Mouse (Mus musculus) forebrain, embryonic 14.5 days (tissue): ENCODE results near the gene Dynlt1f. TPM values are rescaled to one million over a fixed set of nuclear protein-coding genes. Genes with fewer than 3 reads are reported as not detected.
"Not testable (repeated sequence)": the region's sequence is repeated elsewhere in the genome, so short reads cannot be mapped to it uniquely, and the experiment has no call there.

ENCODE experiments used
- ATAC-seq: fragments of 200-750 bp; cut with Nextera tagmentation; 2 replicates; pipeline ENCODE4 v1.8.0; 2017; ENCODE audit warnings: mild to moderate bottlenecking, moderate library complexity
- DNase-seq: peaks from one replicate; pipeline ENCODE4 v3.0.0-alpha.2; 2015; ENCODE audit warnings: low spot score
- H3K27ac ChIP-seq: fragments of 300-500 bp; sonication (generic); 2 replicates; pipeline ENCODE4 v1.5.1; 2014; ENCODE audit warnings: low read depth, mild to moderate bottlenecking, control low read depth, low read length, moderate library complexity
- H3K27me3 ChIP-seq: fragments of 300-500 bp; sonication (generic); replicated peaks from 2 replicates; pipeline ENCODE4 v1.6.1; 2014; ENCODE audit warnings: low read length, control low read depth, mixed read lengths; ENCODE audit not compliant: control insufficient read depth, insufficient read depth
- H3K36me3 ChIP-seq: fragments of 300-500 bp; sonication (generic); 2 replicates; pipeline ENCODE4 v1.6.1; 2014; ENCODE audit warnings: low read length, control low read depth; ENCODE audit not compliant: control insufficient read depth, insufficient read depth
- H3K4me1 ChIP-seq: fragments of 300-500 bp; sonication (generic); 2 replicates; pipeline ENCODE4 v1.6.1; 2014; ENCODE audit warnings: antibody characterized with exemption, low read length, control low read depth; ENCODE audit not compliant: control insufficient read depth, insufficient read depth
- H3K4me2 ChIP-seq: fragments of 300-500 bp; sonication (generic); 2 replicates; pipeline ENCODE4 v1.6.1; 2014; ENCODE audit warnings: mild to moderate bottlenecking, control low read depth, low read length
- H3K4me3 ChIP-seq: fragments of 300-500 bp; sonication (generic); 2 replicates; pipeline ENCODE4 v1.5.1; 2014; ENCODE audit warnings: low read depth, low read length, control low read depth
- H3K9ac ChIP-seq: fragments of 300-500 bp; sonication (generic); 2 replicates; pipeline ENCODE4 v1.6.1; 2014; ENCODE audit warnings: mild to moderate bottlenecking, low read length, control low read depth, moderate library complexity
- H3K9me3 ChIP-seq: fragments of 300-500 bp; sonication (generic); replicated peaks from 2 replicates; pipeline ENCODE4 v1.6.1; 2016; ENCODE audit warnings: low read length, control low read depth, mixed read lengths; ENCODE audit not compliant: control insufficient read depth
- WGBS: fragments of 180-500 bp; shearing (Covaris S2); extraction: QIAGEN DNeasy Blood & Tissue Kit; methylation state at CpG from one replicate; pipeline ENCODE4 v1.1.7; 2014; 5-methylcytosine and 5-hydroxymethylcytosine counted together
- polyA plus RNA-seq: library from polyadenylated mRNA; unstranded; fragments of >200 nt; fragmentation: Nextera tagmentation; extraction: Ambion mirVana; gene quantifications from 2 replicates; pipeline ENCODE4 v1.2.1, GENCODE M21; 2014

Dynlt1f gene
- polyA plus RNA-seq = 281 and 376 TPM in 2 replicates

DNA sequence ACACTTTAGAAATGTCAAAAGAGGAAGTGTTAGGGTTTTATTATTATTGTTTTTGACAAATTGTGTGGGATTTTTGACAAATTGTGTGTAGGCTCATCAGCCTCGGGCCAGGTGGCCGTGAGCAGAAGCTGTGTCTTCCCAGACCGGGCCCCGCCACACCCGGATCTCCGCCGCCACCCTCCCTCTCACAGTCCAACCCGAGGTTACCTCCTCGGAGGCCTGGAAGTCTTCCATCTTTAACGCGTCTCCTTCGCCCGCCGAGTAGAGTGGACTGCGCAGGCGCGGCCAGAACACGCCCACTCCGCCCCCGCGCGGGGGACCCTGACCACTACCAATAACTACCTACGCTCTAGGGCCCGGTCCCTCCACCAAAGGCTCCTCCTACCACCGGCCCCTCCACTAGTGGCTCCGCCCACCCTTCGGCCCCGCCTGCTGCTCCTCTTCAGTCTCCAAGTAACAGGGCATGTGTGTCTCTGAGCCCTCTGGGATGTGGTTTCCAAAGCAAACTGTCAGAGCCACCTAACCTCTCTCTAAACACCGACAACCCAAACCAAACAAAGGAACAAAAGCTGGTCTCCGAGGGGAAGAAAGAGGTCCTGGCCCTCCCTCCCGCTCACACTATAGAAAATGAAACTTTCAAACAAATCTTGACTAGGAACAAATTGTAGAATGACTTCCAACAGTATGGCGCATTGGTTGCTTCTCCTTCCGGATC lies at the start of gene Dynlt1f:
Gene Dynlt1f (minus strand): TSS at position 334 of the 715 bp plus-strand sequence.
- H3K27ac ChIP-seq = peak within 1 kb of the TSS; percentile 83
- peak; percentile 95 for ATAC-seq
- peak within 1 kb of the TSS; percentile 41 for H3K4me3 ChIP-seq
- not testable (repeated sequence) for H3K4me1 ChIP-seq, H3K27me3 ChIP-seq, H3K9me3 ChIP-seq, H3K36me3 ChIP-seq
- peak within 1 kb of the TSS; percentile 37 for H3K4me2 ChIP-seq
- peak; percentile 35 for DNase-seq
- 4% methylated on average over 18 of the region's 33 CpGs for WGBS
- H3K9ac ChIP-seq = peak within 1 kb of the TSS; percentile 57

DNA sequence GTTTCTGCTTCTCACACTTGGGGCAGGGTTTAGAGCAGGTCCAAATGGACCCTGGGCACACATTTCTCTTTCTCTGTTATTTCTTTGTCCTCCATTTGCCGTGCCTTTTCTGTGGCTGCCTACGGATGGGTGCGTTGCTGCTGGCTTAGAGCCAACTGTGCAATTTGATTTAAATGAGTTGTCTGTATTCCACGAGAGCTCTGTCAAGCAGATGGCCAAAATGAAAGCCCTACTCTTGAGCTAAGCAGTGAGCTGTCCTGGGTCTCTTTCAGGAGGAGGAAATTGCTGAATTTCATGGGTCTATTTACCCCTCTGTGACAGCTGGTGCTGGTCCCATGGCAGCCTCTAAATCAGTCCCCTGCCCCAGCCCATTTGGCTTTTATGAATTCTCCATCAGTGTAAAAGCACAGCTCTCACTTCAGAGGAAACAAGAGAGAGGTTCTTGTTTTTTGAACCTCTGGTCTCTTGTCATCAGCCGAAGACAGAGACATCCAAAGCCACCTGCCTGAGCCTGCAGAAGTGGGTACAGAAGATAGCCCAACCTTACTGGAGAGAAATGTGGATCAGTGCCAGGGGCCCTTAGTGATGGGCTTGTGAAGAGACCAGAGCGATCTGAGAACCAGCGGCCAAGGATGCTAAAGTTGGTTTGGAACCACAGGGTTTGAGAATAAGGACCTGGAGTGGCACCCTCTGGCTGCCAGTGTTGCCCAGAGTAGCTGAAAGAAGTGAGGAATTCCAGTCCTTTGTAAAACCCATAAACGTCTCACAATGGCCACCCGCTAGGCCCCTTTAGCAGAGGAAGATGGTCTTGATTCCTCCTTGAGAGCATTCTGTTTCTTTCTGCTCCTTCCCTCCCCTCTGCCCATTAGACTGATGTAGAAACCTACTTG lies 47.9 kb upstream of the Dynlt1f start:
- H3K4me2 ChIP-seq, H3K4me1 ChIP-seq, H3K9me3 ChIP-seq, H3K4me3 ChIP-seq, H3K27me3 ChIP-seq, H3K9ac ChIP-seq, H3K36me3 ChIP-seq: not testable (repeated sequence)
- H3K27ac ChIP-seq = peak overlapping the region; percentile 58
- peak; percentile 95 for ATAC-seq
- 2% methylated on average over 4 of the region's 9 CpGs for WGBS
- DNase-seq = peak; percentile 79

DNA sequence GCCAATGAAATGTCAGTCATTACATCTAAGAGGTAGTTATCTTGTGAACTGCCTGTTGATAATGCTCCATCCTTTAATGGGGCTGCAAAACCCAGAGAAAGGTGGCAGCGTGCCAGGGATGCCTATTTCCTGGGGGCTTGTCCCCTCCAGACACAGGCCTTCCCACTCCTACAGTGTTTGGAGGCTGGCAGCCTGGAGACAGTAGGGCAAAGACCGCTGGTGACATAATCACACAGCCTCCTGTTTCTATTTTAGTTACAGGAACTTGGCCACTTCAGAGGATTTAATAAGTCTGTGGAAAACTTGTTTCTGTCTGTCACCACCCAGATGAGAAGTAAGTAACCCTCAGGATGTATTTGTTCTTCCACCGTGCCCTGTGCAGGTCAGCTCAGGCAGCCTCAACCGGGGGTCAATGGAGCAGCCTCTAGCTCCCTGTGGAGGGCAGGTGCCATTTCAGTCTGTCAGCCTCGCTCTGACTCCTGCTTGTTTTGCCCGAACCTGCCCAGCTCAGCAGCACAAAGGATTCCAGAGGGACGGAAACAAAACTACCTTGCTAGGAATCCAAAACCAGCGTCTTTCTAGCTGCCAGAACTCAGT lies 47.0 kb upstream of the Dynlt1f start:
- H3K9ac ChIP-seq, H3K27ac ChIP-seq, H3K4me2 ChIP-seq, H3K4me3 ChIP-seq, DNase-seq, H3K27me3 ChIP-seq, H3K36me3 ChIP-seq, H3K9me3 ChIP-seq, H3K4me1 ChIP-seq: not testable (repeated sequence)
- 39% methylated on average over 2 of the region's 8 CpGs for WGBS
- peak; percentile 47 for ATAC-seq

DNA sequence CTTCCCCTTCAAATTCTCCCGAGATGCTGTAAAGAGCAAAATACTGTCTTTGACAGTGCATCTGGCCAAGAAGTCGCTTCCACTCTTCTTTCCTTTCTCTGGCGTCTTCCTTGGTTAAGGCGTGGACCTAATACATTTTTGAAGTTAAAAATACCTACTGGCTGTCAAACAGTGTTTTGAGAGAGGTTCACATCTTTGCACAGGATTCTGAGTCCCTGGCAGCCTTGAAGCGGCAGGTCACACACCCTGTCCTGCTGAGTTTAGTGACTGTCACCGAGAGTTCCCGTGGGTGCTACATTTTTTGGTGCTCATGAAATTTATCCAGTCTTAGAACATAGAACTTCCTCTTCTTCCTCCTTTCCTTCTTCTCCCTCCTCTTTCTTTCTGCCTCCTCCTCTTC lies 44.4 kb upstream of the Dynlt1f start:
- H3K27me3 ChIP-seq, H3K27ac ChIP-seq, H3K4me2 ChIP-seq, DNase-seq, H3K36me3 ChIP-seq, H3K9me3 ChIP-seq, H3K4me3 ChIP-seq, H3K4me1 ChIP-seq, H3K9ac ChIP-seq, ATAC-seq: not testable (repeated sequence)
- 76% methylated on average over 3 of the region's 7 CpGs for WGBS

DNA sequence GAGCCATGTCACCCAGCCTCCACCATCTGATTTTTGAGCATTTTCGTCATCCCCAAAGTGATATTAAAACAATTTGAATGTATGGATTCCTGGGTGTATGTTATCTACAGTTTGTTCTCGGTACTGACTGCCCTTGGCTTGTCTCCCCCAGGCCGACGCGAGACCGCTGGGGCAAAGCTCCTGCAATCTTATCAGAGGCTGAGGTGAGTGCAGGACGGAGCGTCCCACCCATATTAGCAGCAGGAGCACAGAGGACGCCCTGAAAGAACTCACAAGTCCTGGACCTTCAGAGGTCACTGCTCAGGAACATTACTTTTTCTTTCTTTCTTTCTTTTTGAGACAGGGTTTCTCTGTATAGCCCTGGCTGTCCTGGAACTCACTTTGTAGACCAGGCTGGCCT lies 43.8 kb upstream of the Dynlt1f start:
- DNase-seq, ATAC-seq: not testable (repeated sequence)
- 95% methylated on average over 8 of the region's 9 CpGs for WGBS

DNA sequence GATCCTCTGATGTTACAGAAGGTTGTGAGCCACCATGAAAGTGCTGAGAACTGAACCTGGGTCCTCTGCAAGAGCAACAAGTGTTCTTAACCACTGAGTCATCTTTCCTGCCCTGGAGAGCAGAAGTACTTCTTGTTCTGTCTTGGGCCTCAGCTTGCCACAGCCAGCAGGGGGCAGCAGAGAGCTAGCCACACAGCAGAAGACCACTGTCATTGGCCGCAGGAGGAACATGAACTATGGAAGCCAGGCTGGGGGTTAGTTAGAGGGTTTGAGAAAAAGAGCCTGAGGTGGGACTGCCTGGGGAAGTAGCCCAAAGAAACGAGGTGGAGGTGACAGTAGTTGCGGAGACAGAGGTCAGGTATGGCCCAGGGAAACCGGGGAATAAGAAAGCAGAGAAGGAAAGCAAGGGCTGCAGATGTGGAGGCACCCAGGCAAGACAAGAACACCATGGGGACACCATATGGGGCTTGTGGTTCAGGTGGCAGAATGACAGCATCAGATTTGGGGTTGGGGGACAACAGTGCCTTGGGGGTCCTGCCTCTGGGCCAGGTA lies 41.6 kb upstream of the Dynlt1f start:
- not testable (repeated sequence) for H3K4me2 ChIP-seq, H3K4me3 ChIP-seq
- ATAC-seq = 0 out of 2 replicates have a peak, but pooled peaks have one; percentile 78

More for the DNA sequence above, 43.8 kb upstream of the Dynlt1f start:
- not testable (repeated sequence) for H3K9me3 ChIP-seq, H3K4me1 ChIP-seq, H3K27ac ChIP-seq, H3K9ac ChIP-seq, H3K36me3 ChIP-seq, H3K27me3 ChIP-seq, H3K4me3 ChIP-seq, H3K4me2 ChIP-seq

DNA sequence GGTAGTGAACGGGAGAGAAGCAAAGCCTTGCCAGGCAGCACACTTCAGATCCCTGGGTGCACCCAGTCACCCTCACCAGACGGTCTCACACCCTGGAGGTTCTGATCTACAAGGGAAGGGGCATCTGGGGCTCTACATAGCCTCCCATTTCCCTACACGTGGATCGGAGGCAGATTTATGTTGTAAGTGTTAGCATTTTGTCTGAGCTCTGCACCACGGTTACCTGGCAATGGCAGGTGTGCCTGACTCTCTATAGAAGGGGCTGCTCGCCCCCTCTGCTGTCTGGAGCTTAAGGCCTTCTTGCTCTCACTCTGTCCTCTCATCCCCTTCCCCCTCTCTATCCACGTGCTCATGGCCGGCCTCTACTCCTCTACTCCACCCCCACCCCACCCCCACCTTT lies 40.8 kb upstream of the Dynlt1f start:
- H3K27ac ChIP-seq, H3K4me1 ChIP-seq, H3K9me3 ChIP-seq, H3K9ac ChIP-seq, H3K36me3 ChIP-seq, H3K4me3 ChIP-seq, H3K4me2 ChIP-seq, ATAC-seq, H3K27me3 ChIP-seq, DNase-seq: not testable (repeated sequence)
- WGBS = 60% methylated on average over 8 of the region's 8 CpGs

More for the DNA sequence above, 41.6 kb upstream of the Dynlt1f start:
- not testable (repeated sequence) for H3K9ac ChIP-seq, H3K9me3 ChIP-seq, H3K27me3 ChIP-seq, H3K27ac ChIP-seq, H3K4me1 ChIP-seq, H3K36me3 ChIP-seq
- DNase-seq = peak; percentile 50
- 69% methylated on average over 2 of the region's 4 CpGs for WGBS

DNA sequence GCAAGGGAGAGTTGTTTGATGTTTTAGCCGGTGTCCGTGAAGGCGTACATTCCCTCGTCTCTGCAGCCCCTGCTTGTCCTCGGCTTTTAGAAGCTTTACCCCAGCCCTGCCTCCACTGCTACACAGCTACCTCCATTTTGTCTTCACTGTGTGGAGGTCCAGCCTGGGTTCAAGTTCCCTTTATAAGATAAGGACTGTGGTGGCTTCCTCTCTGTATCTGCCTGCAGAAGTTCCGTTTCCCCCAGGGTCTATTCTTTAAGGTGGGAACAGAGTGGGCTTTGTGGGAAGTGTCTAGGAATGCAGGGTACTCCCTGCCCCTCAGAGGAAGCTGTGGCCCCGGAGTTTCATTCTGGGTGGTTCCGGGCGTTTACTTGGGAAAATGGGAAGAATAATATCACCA lies 40.0 kb upstream of the Dynlt1f start:
- H3K9ac ChIP-seq, H3K27ac ChIP-seq, H3K4me3 ChIP-seq, ATAC-seq, H3K9me3 ChIP-seq, H3K27me3 ChIP-seq, H3K36me3 ChIP-seq, H3K4me1 ChIP-seq, H3K4me2 ChIP-seq, DNase-seq: not testable (repeated sequence)
- 76% methylated on average over 9 of the region's 9 CpGs for WGBS
